Mouse (Mus musculus): ENCODE measurements around the gene Glrp1. TPM values are rescaled to one million over a fixed set of nuclear protein-coding genes. Genes with fewer than 3 reads are reported as not detected.

Glrp1 gene
- not detected for total RNA-seq (2021)
- long read RNA-seq, experiment 1, result 0 reads
- long read RNA-seq, experiment 2, result 0 reads

- intact Hi-C loops (cut with DNase I), result no loop called here
- DNase-seq, result no peak
These were observed at the start of gene Glrp1 for GRCm38 (mm10) chr1:88509789-88510188. TSS of gene Glrp1 (minus strand) at chr1:88510066.

- intact Hi-C loops (cut with DNase I), result no loop called here
These were observed 49.4 kb upstream of the Glrp1 start for GRCm38 (mm10) chr1:88559258-88559657.

GRCm38 (mm10) chr1:88558793-88559192, 48.9 kb upstream of the Glrp1 start:
- intact Hi-C loops (cut with DNase I), result no loop called here
- DNase-seq, result no peak

More at GRCm38 (mm10) chr1:88559258-88559657, 49.4 kb upstream of the Glrp1 start:
- no peak for DNase-seq

- no peak for DNase-seq
- intact Hi-C loops (cut with DNase I), result no loop called here
These were observed 46.5 kb upstream of the Glrp1 start for GRCm38 (mm10) chr1:88556401-88556800.

GRCm38 (mm10) chr1:88553500-88554187, 43.8 kb upstream of the Glrp1 start:
- intact Hi-C loops (cut with DNase I), result no loop called here
- DNase-seq, result no peak

GRCm38 (mm10) chr1:88549263-88549662, 39.4 kb upstream of the Glrp1 start:
- intact Hi-C loops (cut with DNase I), result no loop called here
- DNase-seq, result no peak

- intact Hi-C loops (cut with DNase I), result no loop called here
These were observed 37.3 kb upstream of the Glrp1 start for GRCm38 (mm10) chr1:88547172-88547571.

GRCm38 (mm10) chr1:88543608-88544007, 33.7 kb upstream of the Glrp1 start:
- intact Hi-C loops (cut with DNase I), result loop anchor here (5.0 kb wide), 1 partner anchor 56 kb away; no protein-coding TSS in a partner anchor
- DNase-seq, result no peak

More at GRCm38 (mm10) chr1:88547172-88547571, 37.3 kb upstream of the Glrp1 start:
- no peak for DNase-seq

GRCm38 (mm10) chr1:88539823-88540222, 30.0 kb upstream of the Glrp1 start:
- intact Hi-C loops (cut with DNase I), result loop anchor here (5.0 kb wide), 1 partner anchor 53 kb away; no protein-coding TSS in a partner anchor
- DNase-seq, result peak in 1 of 2 experiments; percentile 15

GRCm38 (mm10) chr1:88539256-88539655, 29.4 kb upstream of the Glrp1 start:
- intact Hi-C loops (cut with DNase I), result no loop called here
- no peak for DNase-seq

GRCm38 (mm10) chr1:88536308-88536707, 26.4 kb upstream of the Glrp1 start:
- intact Hi-C loops (cut with DNase I), result no loop called here
- DNase-seq, result no peak

GRCm38 (mm10) chr1:88534091-88534490, 24.2 kb upstream of the Glrp1 start:
- DNase-seq, result no peak

GRCm38 (mm10) chr1:88526161-88526560, 16.3 kb upstream of the Glrp1 start:
- intact Hi-C loops (cut with DNase I), result no loop called here
- peak in 1 of 2 experiments; percentile 17 for DNase-seq

More at GRCm38 (mm10) chr1:88534091-88534490, 24.2 kb upstream of the Glrp1 start:
- intact Hi-C loops (cut with DNase I), result no loop called here

- no peak for DNase-seq
- intact Hi-C loops (cut with DNase I), result no loop called here
These were observed 15.8 kb upstream of the Glrp1 start for GRCm38 (mm10) chr1:88525622-88526021.

- no peak for DNase-seq
- intact Hi-C loops (cut with DNase I), result no loop called here
These were observed 11.4 kb upstream of the Glrp1 start for GRCm38 (mm10) chr1:88521170-88521747.

GRCm38 (mm10) chr1:88513613-88514012, 3.7 kb upstream of the Glrp1 start:
- intact Hi-C loops (cut with DNase I), result no loop called here
- no peak for DNase-seq

- intact Hi-C loops (cut with DNase I), result no loop called here
- no peak for DNase-seq
These were observed 2.0 kb downstream of the Glrp1 start for GRCm38 (mm10) chr1:88507886-88508285.

GRCm38 (mm10) chr1:88507214-88507613, 2.7 kb downstream of the Glrp1 start:
- intact Hi-C loops (cut with DNase I), result no loop called here

GRCm38 (mm10) chr1:88506412-88506811, 3.5 kb downstream of the Glrp1 start:
- intact Hi-C loops (cut with DNase I), result no loop called here
- DNase-seq, result no peak

More at GRCm38 (mm10) chr1:88507214-88507613, 2.7 kb downstream of the Glrp1 start:
- DNase-seq, result no peak

GRCm38 (mm10) chr1:88505697-88506096, 4.2 kb downstream of the Glrp1 start:
- intact Hi-C loops (cut with DNase I), result no loop called here
- no peak for DNase-seq

- no peak for DNase-seq
- intact Hi-C loops (cut with DNase I), result no loop called here
These were observed 5.3 kb downstream of the Glrp1 start for GRCm38 (mm10) chr1:88504531-88504945.

- no peak for DNase-seq
- intact Hi-C loops (cut with DNase I), result no loop called here
These were observed 7.0 kb downstream of the Glrp1 start for GRCm38 (mm10) chr1:88502822-88503221.
